Mouse (Mus musculus) gastrocnemius, postnatal 25 days (tissue): Measurements from ENCODE around the gene Castor1. TPM values are rescaled to one million over a fixed set of nuclear protein-coding genes. Genes with fewer than 3 reads are reported as not detected.

Source experiments
- DNase-seq: peaks from one replicate; pipeline ENCODE4 v3.0.0; 2022
- total RNA-seq, 2 experiments: library from RNA; stranded (reverse); gene quantifications; 1 replicate in 1 of 2; 2 replicates in 1 of 2; pipeline ENCODE4 v1.2.3; 2021

Castor1 gene
- total RNA-seq, 2 experiments from 2014 or later, result 1.8 to 4.4 TPM

- no peak for DNase-seq
These were observed 17.1 kb downstream of the Castor1 start for GRCm38 (mm10) chr11:4235052-4235655.

GRCm38 (mm10) chr11:4235665-4236545, 17.9 kb downstream of the Castor1 start, which contains the start of gene Osm:
Gene Osm (plus strand): TSS chr11:4236420.
- DNase-seq, result no peak

- DNase-seq, result no peak
These were observed 18.6 kb downstream of the Castor1 start for GRCm38 (mm10) chr11:4236546-4237067.

- DNase-seq, result no peak
These were observed 19.4 kb downstream of the Castor1 start for GRCm38 (mm10) chr11:4237389-4237912.

GRCm38 (mm10) chr11:4238167-4238566, 20.1 kb downstream of the Castor1 start:
- no peak for DNase-seq

DNA sequence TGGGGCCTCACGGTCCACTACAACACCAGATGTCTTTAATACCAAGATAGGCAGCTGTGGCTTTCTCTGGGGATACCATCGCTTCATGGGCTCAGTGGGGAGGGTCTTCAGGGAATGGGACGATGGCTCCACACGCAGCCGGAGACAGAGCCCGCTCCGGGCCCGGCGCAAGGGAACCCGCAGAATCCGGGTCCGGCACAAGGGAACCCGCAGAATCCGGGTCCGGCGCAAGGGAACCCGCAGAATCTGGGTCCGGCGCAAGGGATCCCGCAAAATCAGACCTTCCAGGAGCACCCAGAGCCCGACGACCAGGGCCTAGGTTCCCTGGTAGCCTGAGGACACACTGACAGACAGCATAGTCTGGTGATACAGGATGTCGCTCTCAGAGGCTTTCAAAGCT, 21.7 kb downstream of the Castor1 start:
- no peak for DNase-seq

DNA sequence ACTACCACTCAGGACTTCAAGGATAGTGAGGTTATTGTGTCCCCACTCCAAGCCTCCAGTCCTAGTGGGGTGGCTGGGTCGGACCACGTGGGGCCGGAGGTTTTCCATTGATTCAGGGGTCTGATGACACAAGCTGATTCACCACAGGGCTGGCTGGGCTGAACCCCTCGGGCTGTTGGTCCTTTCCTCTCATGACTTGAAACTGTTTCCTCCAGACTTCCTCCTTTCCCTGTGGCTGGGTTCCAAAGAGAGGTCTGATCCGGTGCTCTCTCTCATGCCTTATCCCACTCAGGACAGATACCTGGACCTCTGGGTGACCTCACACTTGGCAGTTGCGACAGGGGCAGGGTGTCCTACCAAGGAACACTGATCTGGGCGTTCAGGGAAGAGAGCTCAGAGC, 22.1 kb downstream of the Castor1 start:
- DNase-seq, result no peak

DNA sequence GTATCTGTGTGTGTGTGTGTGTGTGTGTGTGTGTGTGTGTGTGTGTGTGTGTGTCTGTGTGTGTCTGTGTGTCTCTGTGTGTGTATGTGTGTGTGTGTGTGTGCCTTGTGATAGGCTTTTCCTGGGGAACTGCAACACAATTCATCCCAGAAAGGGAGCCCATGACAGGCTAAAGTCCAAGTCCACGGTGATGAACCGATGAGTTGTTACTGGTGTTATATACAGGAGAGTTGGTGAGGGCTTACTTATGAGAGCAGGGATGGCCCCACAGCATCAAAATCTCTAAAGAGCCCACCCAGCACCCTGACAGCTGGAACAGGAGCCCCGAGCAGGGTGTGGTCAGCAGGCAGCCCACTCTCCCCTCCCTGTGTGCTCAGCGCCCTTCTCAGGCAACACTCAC, 23.2 kb downstream of the Castor1 start:
- DNase-seq, result no peak

DNA sequence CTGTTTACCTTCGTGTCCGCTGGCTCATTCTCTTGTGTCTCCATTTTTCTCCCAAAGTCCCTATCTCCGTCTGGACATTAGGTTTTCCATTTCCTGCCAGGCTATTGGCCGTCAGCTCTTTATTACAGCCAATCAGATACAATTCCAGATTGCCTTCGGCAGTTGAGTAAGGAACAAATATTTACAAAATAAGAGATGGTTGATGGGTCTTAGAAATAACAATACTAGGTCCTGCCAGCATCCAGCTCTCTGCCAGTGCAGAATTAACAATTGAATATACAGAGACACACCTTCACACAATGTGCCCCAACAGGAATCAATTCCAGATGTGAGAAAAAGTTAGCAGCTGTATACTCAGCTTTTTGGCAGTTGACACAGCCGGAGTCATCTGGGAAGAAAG, 28.1 kb downstream of the Castor1 start:
- no peak for DNase-seq

DNA sequence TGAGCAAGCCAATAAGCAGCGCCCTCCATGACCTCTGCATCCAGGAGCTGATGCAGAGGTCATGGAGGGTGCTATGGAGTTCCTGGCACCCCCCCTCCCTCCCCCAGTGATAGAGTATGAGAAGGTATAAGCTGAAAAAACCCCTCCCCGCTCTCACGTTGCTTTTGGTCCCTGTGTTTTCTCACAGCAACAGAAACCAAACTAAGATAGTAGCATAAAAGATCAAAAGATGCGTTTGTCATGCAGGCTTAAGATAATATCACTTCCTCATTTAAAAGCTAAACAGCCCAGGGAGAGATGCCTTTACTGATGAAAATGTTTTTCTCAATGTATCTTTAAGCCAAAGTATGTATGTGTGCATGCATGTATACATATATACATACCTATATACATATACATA, 28.6 kb downstream of the Castor1 start:
- DNase-seq, result no peak

GRCm38 (mm10) chr11:4247201-4247959, 29.4 kb downstream of the Castor1 start:
- DNase-seq, result no peak

DNA sequence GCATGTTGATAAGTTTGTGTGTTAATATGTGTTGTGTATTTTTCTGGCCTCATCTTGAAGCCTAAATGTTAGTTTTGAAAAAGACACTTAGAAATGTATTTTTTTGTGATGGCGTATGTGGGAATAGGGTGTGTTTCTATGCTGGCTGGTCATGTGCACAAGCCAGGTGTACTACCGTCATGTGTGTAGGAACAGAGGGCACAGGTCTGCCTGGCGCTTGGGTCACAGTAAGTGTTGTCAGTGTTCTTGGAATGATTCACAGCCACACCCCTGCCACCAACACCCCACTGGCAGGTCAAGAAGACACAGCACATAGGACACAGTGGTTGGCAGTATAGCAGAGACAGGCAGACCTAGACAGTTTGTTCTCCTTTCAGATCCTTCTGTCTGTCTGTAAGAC, 31.1 kb downstream of the Castor1 start:
- DNase-seq, result no peak

DNA sequence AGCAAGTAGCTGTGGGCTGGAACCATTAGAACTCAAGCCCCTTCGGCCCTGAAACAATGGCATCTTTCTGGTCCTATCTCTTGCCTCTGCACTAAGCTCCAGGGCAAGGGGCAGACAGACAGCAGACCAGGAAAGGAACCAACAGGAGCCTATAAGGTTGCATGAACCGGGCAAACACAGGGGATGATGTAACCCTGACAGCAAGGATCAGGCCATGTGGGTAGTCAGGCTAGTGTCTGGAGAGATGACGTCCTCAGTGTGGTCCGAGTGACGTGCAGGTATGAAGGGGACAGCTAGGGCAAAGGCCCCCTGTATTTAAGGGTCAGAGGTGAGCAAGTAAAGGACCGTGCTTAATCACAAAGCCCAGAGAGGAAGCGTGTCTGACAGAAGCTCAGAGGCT, 32.3 kb downstream of the Castor1 start:
- no peak for DNase-seq

- no peak for DNase-seq
These were observed 33.4 kb downstream of the Castor1 start for GRCm38 (mm10) chr11:4251376-4251775.

DNA sequence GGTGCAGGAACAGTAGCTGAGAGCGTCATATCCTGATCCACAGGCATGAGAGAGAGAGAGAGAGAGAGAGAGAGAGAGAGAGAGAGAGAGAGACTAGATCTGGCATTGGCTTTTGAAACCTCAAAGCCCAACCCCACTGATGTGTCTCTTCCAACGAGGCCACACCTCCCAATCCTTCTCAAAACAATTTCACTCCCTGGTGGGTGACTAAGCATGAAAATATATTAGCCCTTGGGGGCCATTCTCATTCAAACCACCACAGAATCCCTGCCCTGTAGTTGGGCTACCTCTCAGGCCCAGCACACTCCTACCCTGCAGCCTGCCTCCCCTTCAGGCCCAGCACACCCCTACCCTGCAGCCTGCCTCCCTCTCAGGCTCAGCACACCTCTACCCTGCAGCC, 34.9 kb downstream of the Castor1 start:
- no peak for DNase-seq

GRCm38 (mm10) chr11:4256846-4257607, 39.0 kb downstream of the Castor1 start, which contains the start of gene Lif:
Gene Lif (plus strand): TSS chr11:4257557.
- DNase-seq, result no peak

DNA sequence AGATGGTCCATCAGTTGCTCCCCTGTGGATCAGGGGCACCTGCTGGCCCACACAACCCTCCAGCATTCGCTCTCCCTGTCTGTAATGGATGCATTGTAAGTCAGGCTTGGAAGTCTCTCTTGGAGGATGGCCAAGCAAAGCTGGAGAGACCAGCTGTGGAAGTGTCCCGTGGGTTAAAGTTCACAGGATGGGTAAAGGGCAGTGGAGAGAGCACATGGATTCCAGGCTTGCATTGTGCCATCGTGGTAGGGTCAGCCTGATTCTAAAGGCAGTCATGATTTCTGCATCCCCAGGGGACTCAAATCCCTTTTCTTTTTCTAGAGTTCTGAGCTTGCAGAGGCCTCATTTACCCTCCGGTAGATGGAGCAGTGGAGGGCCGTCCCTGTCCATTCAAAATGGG, 39.7 kb downstream of the Castor1 start:
- no peak for DNase-seq

- peak; percentile 70 for DNase-seq
These were observed 40.6 kb downstream of the Castor1 start for GRCm38 (mm10) chr11:4258657-4259082.

DNA sequence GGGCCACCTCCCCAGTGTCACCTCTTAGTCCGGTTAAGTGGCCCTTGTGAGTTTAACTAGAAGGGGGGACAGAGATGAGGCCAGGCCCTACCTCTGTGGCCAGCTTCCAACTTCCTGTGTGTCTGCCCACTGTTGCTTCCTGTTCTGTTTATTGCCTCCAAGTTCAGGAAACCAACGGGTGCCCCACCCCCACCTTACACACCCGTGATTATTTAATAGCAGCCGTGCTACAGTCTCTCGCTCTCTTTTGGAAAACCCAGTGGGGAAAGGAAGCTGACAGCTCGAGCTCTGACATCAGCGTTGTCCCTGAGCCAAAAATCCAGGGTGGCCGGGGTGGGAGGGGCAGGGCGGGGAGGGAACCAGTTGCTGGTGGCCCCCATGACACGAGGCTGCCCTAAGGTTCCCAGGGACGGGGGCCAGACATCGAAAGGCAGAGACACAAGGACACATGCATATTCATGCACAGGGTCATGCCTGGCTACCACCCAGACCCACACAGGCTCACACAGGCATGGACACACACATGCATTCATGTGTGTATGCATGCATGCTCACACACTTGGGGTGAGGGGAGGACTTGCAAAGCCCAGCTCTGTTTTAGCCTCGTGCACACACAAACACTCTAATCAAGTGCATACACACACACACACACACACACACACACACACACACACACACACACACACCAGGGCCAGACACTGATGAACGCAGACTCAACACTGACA, 42.6 kb downstream of the Castor1 start:
- DNase-seq, result peak; percentile 40

DNA sequence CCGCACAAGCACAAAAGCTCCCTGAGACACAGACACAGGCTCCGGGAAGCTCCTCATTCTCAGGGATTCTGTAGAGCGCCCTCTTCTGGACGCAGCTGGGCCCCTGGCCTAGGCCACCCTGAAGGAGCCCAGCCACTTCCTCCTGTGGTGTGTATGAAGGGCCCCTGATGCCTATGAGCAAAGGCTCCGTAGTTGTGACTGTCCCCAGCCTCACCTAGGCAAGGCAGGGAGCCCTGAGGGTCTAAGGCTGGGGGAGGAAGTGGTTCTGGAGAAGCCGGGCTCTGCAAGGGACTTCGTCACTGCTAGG, 43.1 kb downstream of the Castor1 start:
- DNase-seq, result peak; percentile 50

- DNase-seq, result no peak
These were observed 43.9 kb downstream of the Castor1 start for GRCm38 (mm10) chr11:4261969-4262368.
